Mouse (Mus musculus) heart, postnatal 14 days (tissue): ENCODE measurements around the gene Myt1l. TPM values are rescaled to one million over a fixed set of nuclear protein-coding genes. Genes with fewer than 3 reads are reported as not detected.

Experiments
- DNase-seq, 2 experiments: peaks; one replicate each; pipeline ENCODE4 v3.0.0; 2021 to 2022
- intact Hi-C: fragments of 180-260 bp; cut with DNase I; formaldehyde crosslinking; loops from one replicate; pipeline ENCODE4 v1.15.1; 2025
- total RNA-seq, 2 experiments: library from RNA; stranded (reverse); gene quantifications; 2 replicates each; pipeline ENCODE4 v1.2.3; 2021

Gene Myt1l
- total RNA-seq, 2 experiments from 2014 or later, result not detected

DNA sequence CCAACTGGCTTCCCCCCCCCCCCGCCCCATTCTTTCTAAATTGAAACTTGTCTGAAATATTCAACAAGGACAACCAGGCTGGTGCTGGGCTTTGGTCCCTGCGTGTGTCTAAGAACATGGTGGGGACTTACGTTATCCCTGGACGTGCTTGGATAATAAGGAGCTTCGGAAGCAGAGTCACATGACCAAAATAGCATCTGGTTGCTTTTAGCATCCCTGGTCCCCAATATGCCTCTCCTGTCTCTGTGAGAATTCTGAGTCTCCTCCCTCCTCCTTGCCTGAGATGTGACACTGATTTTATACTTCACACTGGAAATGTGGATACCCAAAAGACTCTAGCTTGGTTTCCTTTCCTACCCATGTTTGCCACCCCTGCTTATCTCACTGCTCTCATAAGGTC is 31.6 kb downstream of the Myt1l start:
- DNase-seq, result no peak
- intact Hi-C loops, result no loop called here

DNA sequence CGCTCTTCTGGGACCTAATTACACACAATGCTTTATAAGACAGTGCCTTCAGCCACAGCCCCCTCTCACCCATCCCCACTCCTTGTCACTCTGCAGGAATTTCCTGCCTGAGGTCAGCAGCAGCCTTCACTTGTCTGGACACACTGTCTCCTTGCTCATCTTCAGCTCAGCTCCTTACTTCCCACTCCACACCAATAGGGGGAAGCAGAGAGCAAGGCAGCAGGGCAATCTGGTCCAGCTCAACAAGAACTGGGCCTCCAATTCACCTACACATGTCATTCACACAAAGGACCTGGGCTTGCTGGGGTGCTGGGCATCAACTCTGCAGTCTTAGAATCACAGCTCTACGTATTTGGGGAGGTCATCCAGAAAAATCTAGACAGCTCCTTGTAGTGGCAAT is 33.0 kb downstream of the Myt1l start:
- intact Hi-C loops, result no loop called here
- DNase-seq, result no peak

DNA sequence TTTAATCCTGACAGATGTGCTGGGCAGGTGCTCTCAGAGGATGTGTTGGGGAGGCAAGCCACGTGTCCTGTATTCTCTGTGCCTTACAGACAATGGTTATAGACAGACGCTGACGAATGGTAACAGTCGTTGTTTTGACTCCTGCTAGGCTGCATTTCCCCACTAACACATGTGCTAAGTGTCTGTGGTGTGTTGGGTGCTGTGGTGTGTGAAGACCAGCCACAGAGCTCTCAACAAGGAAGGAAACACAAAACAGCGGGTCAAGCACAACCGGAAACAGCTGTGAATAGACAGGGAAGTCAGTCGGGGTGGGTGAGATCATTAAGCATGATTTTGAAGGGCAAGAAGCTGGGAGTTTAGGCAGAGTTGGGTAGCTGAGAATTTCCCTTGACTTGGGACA is 41.1 kb downstream of the Myt1l start:
- DNase-seq, result no peak
- intact Hi-C loops, result no loop called here

DNA sequence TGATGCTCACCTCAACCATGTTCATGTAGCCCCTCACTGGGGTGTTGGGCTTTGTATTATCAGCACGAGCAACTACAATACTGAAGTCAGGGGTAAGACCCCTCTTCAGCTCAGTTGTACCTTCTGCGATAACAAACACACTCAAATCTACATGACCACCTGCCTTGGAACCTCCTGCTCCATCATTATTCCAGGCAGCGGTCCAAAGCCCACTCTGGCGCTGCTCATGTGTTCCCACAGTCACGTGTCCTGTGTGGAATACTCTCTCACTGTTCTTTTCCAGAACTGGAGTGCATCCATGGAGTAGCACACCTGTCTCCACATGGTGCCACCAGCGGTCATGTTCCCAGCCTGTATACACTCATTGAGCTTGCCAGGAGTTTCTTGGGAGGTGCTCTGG is 42.2 kb downstream of the Myt1l start:
- DNase-seq, result no peak
- intact Hi-C loops, result no loop called here

DNA sequence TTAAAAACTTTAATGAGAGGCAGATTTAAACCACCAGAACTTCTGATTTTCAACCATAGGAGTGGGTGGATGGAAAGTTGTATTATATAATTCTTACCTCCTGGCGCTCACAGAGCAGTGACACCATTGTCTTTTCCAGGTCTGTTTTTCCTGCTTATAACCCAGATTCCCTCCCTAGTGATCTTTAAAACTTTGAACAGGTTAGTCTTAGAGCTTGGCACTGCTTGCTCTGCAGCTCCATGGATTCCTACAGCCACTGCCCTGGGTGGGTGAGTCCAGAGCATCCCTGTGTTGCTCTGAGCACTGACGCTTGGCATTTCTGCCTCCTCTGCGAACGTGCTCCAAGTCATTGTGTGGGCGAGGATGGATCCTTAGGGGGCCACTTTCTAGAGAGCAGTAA is 43.4 kb downstream of the Myt1l start:
- intact Hi-C loops, result no loop called here
- no peak for DNase-seq

DNA sequence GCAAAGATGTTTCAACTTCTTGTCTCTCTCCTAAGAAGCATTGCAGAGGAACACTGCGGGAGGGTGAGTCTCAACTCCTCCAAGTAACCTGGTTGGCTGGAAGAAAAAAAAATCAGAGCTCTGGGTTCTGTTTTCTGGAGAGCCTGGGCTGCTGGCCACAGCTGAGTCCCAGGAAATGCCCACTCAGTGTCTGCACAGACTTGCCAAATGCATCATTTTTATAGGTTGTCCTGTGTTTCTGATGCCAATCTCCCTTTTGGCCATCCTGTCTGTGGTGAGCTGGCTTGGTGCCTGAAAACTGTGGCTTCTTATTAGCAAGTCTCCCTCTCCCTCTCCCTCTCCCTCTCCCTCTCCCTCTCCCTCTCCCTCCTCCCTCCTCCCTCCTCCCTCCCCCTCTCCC is 65.6 kb downstream of the Myt1l start:
- intact Hi-C loops, result no loop called here
- DNase-seq, result no peak

DNA sequence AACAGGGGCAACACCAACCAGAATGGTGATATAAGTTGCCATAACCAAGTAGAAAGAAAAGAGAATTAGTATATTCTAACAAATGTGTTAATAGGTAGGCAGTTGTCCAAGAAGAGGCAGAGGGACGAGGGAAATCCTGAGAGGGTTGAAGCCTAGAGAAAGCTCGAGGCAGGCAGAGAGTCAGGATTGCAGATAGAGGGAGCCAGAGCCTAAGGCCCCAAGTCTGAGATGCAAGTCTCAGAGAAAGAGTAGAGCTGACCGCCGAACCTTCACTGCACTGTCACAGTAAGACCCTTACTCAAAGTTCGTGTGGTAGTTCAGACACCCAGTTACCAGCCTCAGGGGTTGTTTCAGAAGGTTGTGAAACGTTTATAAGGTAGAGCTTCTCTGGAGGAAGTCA is 71.7 kb downstream of the Myt1l start:
- DNase-seq, result no peak
- intact Hi-C loops, result no loop called here

DNA sequence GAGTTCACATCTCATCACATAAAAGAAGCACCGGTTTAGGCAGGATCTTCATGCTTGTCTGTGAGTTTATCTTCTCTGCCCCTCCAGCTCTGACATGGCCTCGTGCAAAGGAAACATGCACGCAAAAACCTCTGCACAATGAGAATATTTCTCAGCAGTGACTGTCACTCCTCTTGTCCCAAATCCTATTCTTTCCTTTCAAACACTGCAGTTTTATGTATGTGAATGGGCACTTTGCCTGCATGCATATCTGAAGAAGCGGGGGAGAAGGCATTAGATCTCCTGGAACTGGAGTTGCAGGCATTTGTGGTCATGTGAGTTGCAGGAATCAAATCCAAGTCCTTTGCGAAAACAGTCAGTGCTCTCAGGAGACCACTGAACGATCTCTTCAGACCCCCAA is 73.0 kb downstream of the Myt1l start:
- intact Hi-C loops, result no loop called here
- DNase-seq, result no peak

DNA sequence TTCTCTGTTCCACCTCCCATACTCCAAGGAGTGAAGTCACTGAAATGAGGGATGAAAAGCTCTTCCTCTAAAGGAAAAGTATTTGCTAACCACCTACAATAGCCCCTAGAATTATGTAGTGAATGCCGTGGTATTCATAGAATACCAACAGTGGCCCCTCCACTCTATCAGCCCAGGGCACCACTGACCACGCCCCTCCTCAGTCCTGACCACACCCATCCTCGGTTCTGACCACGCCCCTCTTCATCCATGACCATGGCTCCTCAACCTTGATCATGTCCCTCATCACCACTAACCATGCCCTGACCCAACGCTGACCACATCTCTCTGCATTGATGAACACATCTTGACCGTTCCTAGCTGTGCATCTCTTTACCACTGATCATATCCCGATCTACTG is 76.5 kb downstream of the Myt1l start:
- DNase-seq, result no peak
- intact Hi-C loops, result no loop called here

DNA sequence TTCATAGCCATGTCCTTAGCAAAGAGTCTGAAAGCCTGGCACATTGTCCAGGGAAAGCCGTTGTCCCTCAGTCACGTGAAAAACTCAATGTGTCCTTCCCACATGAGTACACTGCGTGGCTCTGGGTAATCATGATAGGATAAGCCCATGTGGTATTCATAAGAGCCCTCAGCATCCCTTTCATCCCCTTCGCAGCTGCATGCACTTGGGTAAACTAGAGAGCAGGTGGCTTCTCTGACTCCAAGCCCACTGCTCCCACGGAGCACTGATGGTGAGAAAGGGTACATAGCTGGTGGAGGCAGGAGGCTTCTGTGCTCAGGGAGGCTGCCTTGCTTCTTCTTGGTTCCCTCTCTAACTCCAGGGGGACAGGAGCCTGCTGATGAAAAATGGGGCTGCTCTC is 76.9 kb downstream of the Myt1l start:
- DNase-seq, result no peak
- intact Hi-C loops, result no loop called here

DNA sequence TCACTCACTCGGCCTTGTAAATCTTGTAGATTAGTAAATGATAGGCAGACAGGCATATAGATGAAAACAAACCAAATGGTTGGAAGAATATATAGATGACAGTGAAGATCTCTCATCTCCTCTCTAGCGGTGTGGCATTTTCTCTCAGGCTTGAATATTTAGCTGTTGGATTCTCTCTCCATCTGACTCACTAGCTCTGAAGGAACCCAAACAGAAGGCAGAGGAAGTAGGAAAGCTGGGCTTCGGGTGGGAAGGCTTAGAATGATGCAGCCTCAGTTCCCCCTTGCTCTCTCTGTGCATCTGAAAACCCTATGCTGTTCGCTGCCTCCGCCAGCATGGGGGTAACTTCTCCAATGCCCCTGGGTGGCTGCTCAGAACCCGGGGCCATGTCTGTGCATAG is 78.0 kb downstream of the Myt1l start:
- DNase-seq, result no peak
- intact Hi-C loops, result no loop called here

DNA sequence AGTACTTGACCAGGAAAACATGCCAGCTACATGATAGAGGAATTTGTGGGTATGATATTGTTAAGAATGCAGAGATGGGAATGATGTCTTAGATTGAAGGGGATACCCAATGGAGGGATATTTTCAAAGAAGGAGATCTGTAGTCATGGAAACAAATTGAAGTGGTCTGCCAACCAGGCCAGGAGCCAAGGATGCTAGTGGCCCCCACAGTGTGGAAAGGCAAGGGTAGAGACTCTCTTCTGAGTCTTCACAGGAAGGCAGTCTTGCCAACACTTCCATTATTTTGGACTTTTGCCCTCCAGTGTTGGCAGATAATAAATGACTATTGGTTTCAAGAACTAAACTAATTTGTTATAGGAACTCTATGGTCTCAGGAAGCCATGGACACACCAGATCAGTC is 89.6 kb downstream of the Myt1l start:
- intact Hi-C loops, result no loop called here
- no peak for DNase-seq

DNA sequence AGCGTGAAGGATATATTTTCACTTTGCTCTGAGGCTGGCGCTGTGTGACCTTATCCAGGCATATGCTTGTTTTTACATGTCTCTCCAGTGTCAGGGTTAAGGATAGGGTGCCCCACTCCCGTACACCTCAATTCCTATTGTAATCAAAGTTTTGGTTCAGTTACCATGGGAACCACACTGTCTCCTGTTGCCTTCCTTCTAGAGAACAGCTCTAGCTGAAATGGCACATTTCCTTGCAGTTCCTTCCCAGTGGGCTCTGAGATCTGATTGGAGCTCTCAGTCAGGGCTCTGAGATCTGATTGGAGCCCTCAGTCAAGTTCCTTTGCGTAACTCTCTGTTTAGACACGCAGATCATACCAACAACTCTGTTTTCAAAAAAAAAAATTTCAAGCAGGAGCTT is 93.3 kb downstream of the Myt1l start:
- intact Hi-C loops, result no loop called here
- no peak for DNase-seq

DNA sequence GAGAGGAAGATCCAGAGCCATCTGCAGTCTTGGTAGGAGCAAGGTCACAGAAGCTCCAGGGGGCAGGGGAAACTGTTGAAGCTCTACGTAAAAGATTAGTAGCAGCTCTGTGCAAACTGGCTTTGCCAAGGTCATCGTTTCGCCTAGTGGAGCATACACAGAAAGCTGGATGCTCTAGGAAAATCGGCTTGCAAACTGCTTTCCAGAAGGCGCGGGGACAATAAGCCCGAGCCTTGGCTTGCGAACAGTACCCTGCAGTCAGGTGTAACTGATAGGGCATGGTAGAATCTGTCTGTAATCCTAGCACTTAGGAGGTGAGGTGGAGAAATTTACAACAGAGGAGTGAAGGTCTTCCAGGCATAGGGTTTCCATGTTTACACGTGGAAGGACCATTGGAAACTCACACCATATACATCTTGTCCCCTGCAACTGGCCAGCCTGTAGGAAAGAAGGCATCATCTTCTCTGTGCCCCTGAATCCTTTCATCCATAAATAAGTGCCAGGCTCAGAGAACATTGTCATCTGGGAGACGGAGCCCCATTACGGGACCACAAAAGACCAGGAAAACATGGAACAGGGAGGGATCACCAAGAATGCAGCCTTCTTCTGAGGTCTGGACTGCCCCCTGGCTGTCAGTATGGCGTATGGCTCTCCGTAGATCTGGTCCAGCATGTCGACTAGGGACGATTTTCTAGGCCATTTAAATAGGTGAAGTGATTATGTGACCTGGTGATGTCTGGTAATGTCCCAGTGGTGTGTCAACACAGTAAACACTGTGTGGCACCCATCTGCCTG is 100.0 kb downstream of the Myt1l start:
- peak in 1 of 2 experiments; percentile 3 for DNase-seq

DNA sequence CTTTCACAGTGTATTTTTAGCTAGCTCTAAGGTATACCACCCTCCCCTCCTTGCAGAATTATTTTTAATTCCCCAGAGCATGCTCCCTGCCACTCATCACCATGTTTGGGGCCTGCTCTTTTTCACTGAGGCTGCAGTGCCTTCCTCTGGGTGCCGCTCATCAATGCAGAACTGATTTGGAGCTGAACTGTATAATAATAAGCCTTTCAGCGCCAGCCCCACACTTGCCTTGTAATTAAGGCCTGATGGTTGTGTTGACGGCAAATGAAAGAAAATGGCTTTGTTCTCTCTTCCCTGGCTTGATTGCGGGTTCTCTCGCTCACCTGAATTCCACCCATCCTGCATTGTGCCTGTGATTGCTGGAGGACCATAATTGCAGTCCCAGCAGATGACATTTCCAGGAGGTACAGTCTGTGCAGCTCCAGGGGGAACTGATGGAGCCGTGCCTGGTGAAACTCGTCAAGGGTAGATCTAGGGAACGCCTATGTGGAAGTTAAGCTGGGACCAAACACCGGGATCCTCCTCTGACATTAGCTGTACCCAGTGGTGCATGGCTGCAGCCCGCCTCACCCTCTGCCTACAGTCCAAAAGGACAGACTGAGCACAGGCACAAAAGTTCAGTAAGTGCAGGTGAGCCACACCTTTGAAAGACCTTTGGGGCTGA is 101.8 kb downstream of the Myt1l start:
- intact Hi-C loops, result no loop called here
- no peak for DNase-seq

More for the DNA sequence above, 100.0 kb downstream of the Myt1l start:
- intact Hi-C loops, result no loop called here

DNA sequence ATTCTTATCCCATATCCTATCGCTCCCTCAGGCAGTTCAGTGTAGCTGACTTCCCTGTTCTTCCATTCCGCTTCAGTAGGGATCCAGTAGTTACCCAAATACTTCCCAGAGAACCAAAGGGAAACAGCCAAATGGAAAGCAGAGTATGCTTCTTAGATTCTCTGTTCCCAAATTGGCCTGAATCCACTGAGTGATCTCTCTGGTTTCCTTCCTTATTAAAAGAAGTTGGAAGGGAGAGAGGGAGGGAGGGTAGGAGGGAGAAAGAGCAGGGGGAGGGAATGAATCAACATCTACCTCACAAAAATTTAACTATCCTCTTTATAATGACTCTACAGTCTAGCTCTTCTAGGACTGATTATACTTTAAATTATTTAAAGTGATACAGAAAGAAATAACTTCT is 106.3 kb downstream of the Myt1l start:
- intact Hi-C loops, result no loop called here

DNA sequence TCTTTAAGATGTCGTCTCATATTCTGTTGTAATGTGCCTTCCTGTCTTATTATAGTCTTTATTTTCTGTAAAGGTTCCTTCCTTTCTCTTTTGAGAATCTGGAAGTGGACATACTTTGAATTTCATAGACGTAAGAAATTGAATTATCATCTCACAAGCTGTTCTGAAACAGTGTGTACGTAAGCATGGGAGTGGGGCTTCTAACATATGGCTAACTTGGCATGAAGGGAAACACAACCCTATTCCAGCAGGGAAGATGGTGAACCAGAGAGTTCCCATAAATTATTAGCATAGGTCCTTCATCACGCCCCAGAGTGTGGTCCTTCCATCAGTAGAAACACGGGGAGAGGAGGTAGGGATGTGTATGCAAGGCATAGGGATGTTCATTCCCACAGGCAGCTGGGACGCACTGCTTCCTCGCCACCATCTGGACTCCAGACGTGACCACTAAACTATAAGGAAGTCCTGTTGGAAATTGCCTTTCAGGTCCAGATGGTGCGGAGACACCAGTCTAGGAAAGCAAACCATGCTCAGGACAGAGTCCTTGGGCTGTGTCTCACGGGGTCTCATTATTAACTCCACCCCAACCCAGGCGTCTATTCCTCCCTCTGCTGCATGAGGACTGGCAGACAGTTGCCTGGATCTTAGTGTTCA is 111.5 kb downstream of the Myt1l start:
- no peak for DNase-seq
- intact Hi-C loops, result no loop called here

More for the DNA sequence above, 106.3 kb downstream of the Myt1l start:
- no peak for DNase-seq

DNA sequence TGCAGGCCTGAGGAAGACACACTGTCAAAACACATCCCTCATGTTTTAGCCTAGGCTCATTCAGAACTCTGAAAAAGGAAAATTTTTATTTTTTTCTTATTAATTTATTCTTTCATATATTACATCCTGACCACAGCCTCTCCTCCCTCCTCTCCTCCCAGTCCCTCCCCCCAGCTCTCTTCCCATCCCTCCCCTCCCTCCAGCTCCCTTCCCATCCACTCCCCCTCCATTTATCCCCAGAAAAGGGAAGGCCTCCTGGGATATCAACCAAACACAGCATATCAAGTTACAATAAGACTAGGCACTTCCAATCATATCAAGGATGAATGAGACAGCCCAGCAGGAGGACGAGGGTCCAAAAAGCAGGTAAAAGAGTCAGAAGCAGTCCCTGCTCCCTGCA is 112.0 kb downstream of the Myt1l start:
- no peak for DNase-seq
- intact Hi-C loops, result no loop called here

DNA sequence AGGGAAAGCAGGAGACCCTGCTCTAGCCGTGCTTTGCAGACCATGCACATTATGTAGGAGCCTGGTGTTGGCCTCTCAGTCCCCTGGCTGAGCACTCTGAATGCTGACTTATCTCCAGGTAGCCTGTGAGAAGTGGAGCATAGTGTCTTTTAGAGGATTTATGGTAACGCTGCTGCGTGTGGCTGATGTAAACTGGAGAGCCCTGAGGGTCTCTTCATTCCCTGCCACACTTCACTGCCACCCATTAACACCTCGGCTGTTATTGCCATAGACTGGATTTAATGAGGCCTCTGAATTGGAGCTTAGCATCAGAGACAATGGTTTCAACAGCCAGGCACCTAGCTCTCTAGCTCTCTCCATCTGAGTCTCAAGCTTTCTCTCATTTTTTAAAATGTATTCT is 114.7 kb downstream of the Myt1l start:
- no peak for DNase-seq
- intact Hi-C loops, result no loop called here

DNA sequence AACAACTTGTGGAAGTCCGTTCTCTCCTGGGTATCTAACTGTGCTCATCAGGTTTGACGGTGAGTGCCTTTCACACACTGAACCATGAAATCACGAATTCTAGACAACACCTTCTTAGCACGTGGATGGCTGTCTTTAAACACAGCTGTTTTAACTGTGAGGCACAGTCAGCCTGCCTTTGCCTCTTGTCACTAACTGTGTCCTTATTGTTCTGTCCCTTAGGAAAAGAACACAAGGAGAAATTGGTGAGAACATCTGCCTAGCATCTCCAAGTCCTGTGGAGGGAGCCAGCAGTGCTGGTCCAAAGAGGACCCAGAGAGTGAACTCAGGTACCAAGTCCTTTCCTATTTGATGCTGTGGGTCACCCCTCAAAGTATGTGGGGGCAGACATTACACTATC is 115.9 kb downstream of the Myt1l start:
- no peak for DNase-seq
- intact Hi-C loops, result no loop called here

DNA sequence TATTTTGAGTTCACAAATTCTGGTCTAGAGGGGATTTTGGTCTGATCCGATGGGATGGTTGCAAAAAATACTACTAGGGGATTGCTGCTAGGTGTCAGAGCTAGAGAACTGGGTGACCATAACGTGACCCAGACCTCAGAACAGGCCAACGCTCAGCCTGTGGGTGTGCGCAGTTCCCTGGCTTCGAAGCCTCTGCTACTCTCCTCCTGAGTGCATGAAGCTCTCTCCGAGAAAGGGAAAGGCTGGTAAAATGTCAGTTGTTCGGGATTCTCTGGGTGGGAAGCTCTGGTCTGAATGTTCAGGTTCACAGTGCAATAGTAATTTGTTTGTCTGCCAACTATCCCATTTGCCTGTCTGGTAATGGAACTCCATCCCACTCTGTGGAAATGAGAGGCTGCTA is 116.5 kb downstream of the Myt1l start:
- intact Hi-C loops, result no loop called here
- DNase-seq, result no peak
